Mouse (Mus musculus): ENCODE measurements around the gene Ros1. TPM values are rescaled to one million over a fixed set of nuclear protein-coding genes. Genes with fewer than 3 reads are reported as not detected.
A peak's percentile ranks its signal among the peaks of the same experiment; 100 is the strongest.

Gene Ros1
- total and polyA plus RNA-seq, 3 experiments: not detected

DNA sequence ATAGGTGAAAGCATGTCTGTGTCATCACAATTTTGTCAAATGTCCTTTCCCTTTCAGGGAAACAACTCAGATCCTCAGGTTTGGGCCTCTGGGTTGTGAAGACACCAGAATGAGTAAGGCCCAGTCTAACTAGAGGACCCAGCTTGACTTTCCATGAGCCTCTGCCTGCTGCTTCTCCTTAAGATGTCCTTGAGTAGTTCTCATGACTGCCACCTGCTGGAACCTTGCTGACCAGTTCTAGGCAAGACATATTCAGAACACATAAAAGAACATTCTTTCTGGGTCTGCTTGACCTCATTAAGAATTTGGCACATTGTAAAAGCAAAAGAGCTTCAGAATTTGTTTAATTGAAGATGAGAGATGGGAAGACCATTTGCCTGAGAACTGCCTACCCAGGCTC lies 122.6 kb downstream of the Ros1 start:
- dilution Hi-C loops (cut with MboI; ENCODE audit: extremely low pct_ligation_motif_present, extremely low pct_unique_long_range_greater_than_20kb, low sequenced_read_pairs): no loop called here
- H3K36me3 ChIP-seq (replicated peaks in 1 of 2; ENCODE audit: control insufficient read depth in 1 of 2, insufficient read depth in 1 of 2, low read length in 1 of 2): no peaks in the 10 kb centered on the region
- peak; percentile 70 for DNase-seq (ENCODE audit: extremely low read depth)
- H3K4me2 ChIP-seq (ENCODE audit: insufficient read depth, low read depth, poor library complexity, severe bottlenecking): no peak overlapping the region
- no peak overlapping the region for H3K4me3 ChIP-seq (replicated peaks in 1 of 3; ENCODE audit: low read depth in 2 of 3, low read length in 2 of 3, poor library complexity in 1 of 3)
- H3K27ac ChIP-seq (ENCODE audit: insufficient read depth, low read depth): no peak overlapping the region
- H3K9ac ChIP-seq (ENCODE audit: insufficient read depth, low read depth): no peak overlapping the region
- TF ChIP-seq CHD2 (IDR thresholded peaks at IDR 0.05; ENCODE audit: low read length): no peak
- peak; percentile 43 for TF ChIP-seq RAD21 (IDR thresholded peaks at IDR 0.05; ENCODE audit: low read depth, low read length)
- TF ChIP-seq E2F4 (IDR thresholded peaks at IDR 0.05; ENCODE audit: insufficient replicate concordance, low read depth, low read length): no peak
- no peak for TF ChIP-seq TBP (conservative IDR thresholded peaks at IDR 0.05; ENCODE audit: low read depth, low read length)
- TF ChIP-seq HCFC1 (IDR thresholded peaks at IDR 0.05; ENCODE audit: low read depth, low read length): no peak
- peak; percentile 14 to 73; a peak in 2 of 4 replicates for TF ChIP-seq CTCF (conservative IDR thresholded peaks at IDR 0.05 in 1 of 2, IDR thresholded peaks at IDR 0.05 in 1 of 2; ENCODE audit: low read depth in 2 of 2, low read length in 2 of 2)
- no peak for TF ChIP-seq MXI1 (IDR thresholded peaks at IDR 0.05; ENCODE audit: low read depth, low read length)
- no peak for TF ChIP-seq PAX5 (IDR thresholded peaks at IDR 0.05; ENCODE audit: low read length)
- no peak for TF ChIP-seq JUND (conservative IDR thresholded peaks at IDR 0.05; ENCODE audit: low read depth, low read length)
- TF ChIP-seq NRF1 (IDR thresholded peaks at IDR 0.05; ENCODE audit: low read depth, low read length): no peak
- TF ChIP-seq ZMIZ1 (IDR thresholded peaks at IDR 0.05; ENCODE audit: low read depth, low read length): no peak
- TF ChIP-seq TCF12 (IDR thresholded peaks at IDR 0.05; ENCODE audit: low read depth, low read length): no peak
- no peak for TF ChIP-seq CHD1 (IDR thresholded peaks at IDR 0.05; ENCODE audit: low read depth, low read length)
- TF ChIP-seq POLR2AphosphoS2 (IDR thresholded peaks at IDR 0.05; ENCODE audit: low read depth, low read length): no peak
- no peak for TF ChIP-seq POLR2A (IDR thresholded peaks at IDR 0.05; ENCODE audit: low read depth, low read length)
- TF ChIP-seq SIN3A (IDR thresholded peaks at IDR 0.05; ENCODE audit: low read length): no peak
- peak; percentile 74 for TF ChIP-seq SMC3 (IDR thresholded peaks at IDR 0.05; ENCODE audit: low read depth, low read length)
- TF ChIP-seq ETS1 (conservative IDR thresholded peaks at IDR 0.05; ENCODE audit: low read depth, low read length): no peak
- TF ChIP-seq EP300 (IDR thresholded peaks at IDR 0.05; ENCODE audit: low read length): no peak
- no peak for TF ChIP-seq NELFE (IDR thresholded peaks at IDR 0.05; ENCODE audit: low read depth, low read length)
- TF ChIP-seq IRF4 (IDR thresholded peaks at IDR 0.05; ENCODE audit: low read depth, low read length): no peak
- TF ChIP-seq USF1 (IDR thresholded peaks at IDR 0.05; ENCODE audit: low read depth, low read length): no peak
- no peaks in the 10 kb centered on the region for H3K79me2 ChIP-seq (replicated peaks; ENCODE audit: control insufficient read depth, extremely low read depth, insufficient read depth, poor library complexity, severe bottlenecking)
- no peaks in the 10 kb centered on the region for H3K4me1 ChIP-seq (ENCODE audit: control insufficient read depth in 1 of 2, insufficient read depth in 2 of 2)
- H3K9me3 ChIP-seq (replicated peaks; ENCODE audit: low read length): no peaks in the 10 kb centered on the region
- H3K27me3 ChIP-seq (replicated peaks): no peaks in the 10 kb centered on the region
- in situ Hi-C loops (cut with MboI; ENCODE audit: low pct_ligation_motif_present, low pct_unique_long_range_greater_than_20kb, low sequenced_read_pairs): no loop called here

DNA sequence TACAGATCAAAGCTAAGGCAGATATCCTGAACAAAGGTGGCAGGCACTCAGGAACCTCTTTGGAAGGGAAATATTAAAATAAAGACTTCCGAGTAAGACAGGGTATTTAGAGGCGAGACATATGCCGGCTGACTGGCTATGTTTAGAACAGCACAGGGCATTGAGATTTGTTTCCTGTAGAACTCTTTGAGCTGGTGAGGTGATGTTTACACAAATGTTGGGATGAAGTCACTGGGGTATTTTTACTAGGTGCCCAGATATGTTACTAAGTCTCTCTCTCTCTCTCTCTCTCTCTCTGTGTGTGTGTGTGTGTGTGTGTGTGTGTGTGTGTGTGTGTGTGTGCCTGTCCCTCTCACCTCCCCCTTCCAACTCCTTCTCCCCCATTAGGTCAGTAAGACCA lies 146.8 kb downstream of the Ros1 start:
- dilution Hi-C loops (cut with MboI; ENCODE audit: extremely low pct_ligation_motif_present, extremely low pct_unique_long_range_greater_than_20kb, low sequenced_read_pairs): no loop called here
- no peak overlapping the region for H3K4me2 ChIP-seq (ENCODE audit: insufficient read depth, low read depth, poor library complexity, severe bottlenecking)

More for the DNA sequence above, 146.8 kb downstream of the Ros1 start:
- H3K27ac ChIP-seq (ENCODE audit: insufficient read depth, low read depth): no peak overlapping the region
- no peak overlapping the region for H3K4me3 ChIP-seq (replicated peaks in 1 of 3; ENCODE audit: low read depth in 2 of 3, low read length in 2 of 3, poor library complexity in 1 of 3)
- in situ Hi-C loops (cut with MboI; ENCODE audit: low pct_ligation_motif_present, low pct_unique_long_range_greater_than_20kb, low sequenced_read_pairs): no loop called here
- DNase-seq (ENCODE audit: extremely low read depth): no peak
- no peaks in the 10 kb centered on the region for H3K9me3 ChIP-seq (replicated peaks; ENCODE audit: low read length)
- H3K36me3 ChIP-seq (replicated peaks in 1 of 2; ENCODE audit: control insufficient read depth in 1 of 2, insufficient read depth in 1 of 2, low read length in 1 of 2): no peaks in the 10 kb centered on the region
- no peaks in the 10 kb centered on the region for H3K27me3 ChIP-seq (replicated peaks)
- H3K4me1 ChIP-seq (ENCODE audit: control insufficient read depth in 1 of 2, insufficient read depth in 2 of 2): no peaks in the 10 kb centered on the region
- H3K79me2 ChIP-seq (replicated peaks; ENCODE audit: control insufficient read depth, extremely low read depth, insufficient read depth, poor library complexity, severe bottlenecking): no peaks in the 10 kb centered on the region
- H3K9ac ChIP-seq (ENCODE audit: insufficient read depth, low read depth): no peak overlapping the region
- no peak for TF ChIP-seq TCF12 (IDR thresholded peaks at IDR 0.05; ENCODE audit: low read depth, low read length)
- TF ChIP-seq GABPA (IDR thresholded peaks at IDR 0.05; ENCODE audit: insufficient replicate concordance, low read depth, low read length): no peak
- TF ChIP-seq ETS1 (conservative IDR thresholded peaks at IDR 0.05; ENCODE audit: low read depth, low read length): no peak
- no peak for TF ChIP-seq RAD21 (IDR thresholded peaks at IDR 0.05; ENCODE audit: low read depth, low read length)
- TF ChIP-seq ZMIZ1 (IDR thresholded peaks at IDR 0.05; ENCODE audit: low read depth, low read length): no peak
- no peak for TF ChIP-seq MYC (IDR thresholded peaks at IDR 0.05; ENCODE audit: low read depth, low read length)
- no peak for TF ChIP-seq CHD2 (IDR thresholded peaks at IDR 0.05; ENCODE audit: low read length)
- TF ChIP-seq USF2 (conservative IDR thresholded peaks at IDR 0.05; ENCODE audit: low read depth, low read length): no peak
- no peak for TF ChIP-seq BHLHE40 (IDR thresholded peaks at IDR 0.05; ENCODE audit: low read depth, low read length)
- no peak for TF ChIP-seq SMC3 (IDR thresholded peaks at IDR 0.05; ENCODE audit: low read depth, low read length)
- no peak for TF ChIP-seq POLR2A (IDR thresholded peaks at IDR 0.05; ENCODE audit: low read depth, low read length)
- TF ChIP-seq MEF2A (IDR thresholded peaks at IDR 0.05; ENCODE audit: borderline replicate concordance, low read depth, low read length): no peak
- no peak for TF ChIP-seq USF1 (IDR thresholded peaks at IDR 0.05; ENCODE audit: low read depth, low read length)
- no peak for TF ChIP-seq PAX5 (IDR thresholded peaks at IDR 0.05; ENCODE audit: low read length)
- no peak for TF ChIP-seq NRF1 (IDR thresholded peaks at IDR 0.05; ENCODE audit: low read depth, low read length)
- no peak for TF ChIP-seq IRF4 (IDR thresholded peaks at IDR 0.05; ENCODE audit: low read depth, low read length)
- no peak for TF ChIP-seq E2F4 (IDR thresholded peaks at IDR 0.05; ENCODE audit: insufficient replicate concordance, low read depth, low read length)
- no peak for TF ChIP-seq EP300 (IDR thresholded peaks at IDR 0.05; ENCODE audit: low read length)
- no peak for TF ChIP-seq TBP (conservative IDR thresholded peaks at IDR 0.05; ENCODE audit: low read depth, low read length)

Data from CH12.LX (cell line).